Mouse (Mus musculus) monocyte, adult 5-6 weeks (primary cell): ENCODE measurements around the gene Gpr82. TPM values are rescaled to one million over a fixed set of nuclear protein-coding genes. Genes with fewer than 3 reads are reported as not detected.

Source experiments
- ATAC-seq: fragments of 153-309, 156-312 bp; replicated peaks from 2 replicates; pipeline ENCODE4 v1.8.0; 2017; ENCODE audit warnings: mild to moderate bottlenecking; ENCODE audit not compliant: low TSS enrichment, insufficient number of reproducible peaks, severe bottlenecking, poor library complexity, low FRiP score
- total RNA-seq: library from RNA; stranded (forward); fragments of 200-1000, 200-491, 200-594 nt; gene quantifications from 3 replicates; pipeline ENCODE4 v1.2.3, GENCODE M21; 2017

The Gpr82 gene
- total RNA-seq, 1 experiment from 2014 or later, result 0.76 TPM

DNA sequence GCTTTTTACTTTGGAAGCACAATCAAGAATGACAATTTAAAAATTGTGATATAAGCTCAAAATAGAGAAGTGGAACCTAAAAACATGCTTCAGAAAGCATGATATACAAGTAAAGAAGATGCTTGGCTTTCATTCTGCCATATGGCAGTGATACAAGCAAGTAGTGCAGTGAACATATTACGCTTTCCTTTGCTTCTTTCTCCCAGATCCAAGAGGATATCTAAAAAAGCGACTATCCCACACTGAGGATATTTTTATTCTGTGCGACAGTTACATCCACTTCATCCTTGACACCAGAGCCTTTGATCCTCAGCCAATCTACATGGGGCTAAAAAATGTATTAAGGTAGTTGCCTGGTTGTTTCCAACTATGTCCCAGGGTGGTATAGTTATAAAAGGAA, 20.6 kb downstream of the Gpr82 start:
- ATAC-seq, result no peak

DNA sequence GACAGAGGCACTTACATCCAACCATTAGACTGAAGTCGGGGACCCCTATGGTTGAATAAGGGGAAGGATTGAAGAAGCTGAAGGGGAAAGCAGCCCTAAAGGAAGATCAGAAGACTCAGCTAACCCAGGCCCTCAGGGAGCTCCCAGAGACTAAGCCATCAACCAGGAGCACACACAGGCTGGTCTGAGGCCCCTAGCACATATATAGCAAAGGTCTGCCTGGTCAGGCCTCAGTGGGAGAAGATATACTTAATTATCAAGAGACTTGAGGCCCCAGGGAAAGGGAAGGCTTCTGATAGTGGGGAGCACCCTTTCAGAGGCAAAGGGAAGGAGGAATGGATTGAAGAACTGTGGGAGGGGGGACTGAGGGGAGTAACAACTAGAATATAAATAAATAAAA, 25.4 kb downstream of the Gpr82 start:
- no peak for ATAC-seq

DNA sequence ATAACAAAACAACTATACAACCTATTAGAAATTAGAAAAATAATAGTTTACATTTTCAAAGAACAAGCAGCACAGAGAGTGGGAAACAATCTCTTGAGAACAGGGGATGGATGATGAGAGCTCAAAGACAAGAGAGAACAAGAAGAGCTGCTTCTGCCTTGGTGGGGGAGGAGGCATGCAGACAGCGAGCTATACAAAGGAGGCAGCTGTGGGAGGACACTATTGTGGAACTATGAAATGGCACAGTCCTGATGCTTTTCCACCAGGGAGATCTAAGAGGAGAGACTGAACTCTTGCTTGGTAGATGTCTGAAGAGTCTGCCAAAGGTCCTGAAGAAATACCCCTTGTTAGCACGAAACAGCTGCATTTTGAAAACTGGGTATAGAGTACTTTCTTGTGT, 27.2 kb downstream of the Gpr82 start:
- ATAC-seq, result no peak

DNA sequence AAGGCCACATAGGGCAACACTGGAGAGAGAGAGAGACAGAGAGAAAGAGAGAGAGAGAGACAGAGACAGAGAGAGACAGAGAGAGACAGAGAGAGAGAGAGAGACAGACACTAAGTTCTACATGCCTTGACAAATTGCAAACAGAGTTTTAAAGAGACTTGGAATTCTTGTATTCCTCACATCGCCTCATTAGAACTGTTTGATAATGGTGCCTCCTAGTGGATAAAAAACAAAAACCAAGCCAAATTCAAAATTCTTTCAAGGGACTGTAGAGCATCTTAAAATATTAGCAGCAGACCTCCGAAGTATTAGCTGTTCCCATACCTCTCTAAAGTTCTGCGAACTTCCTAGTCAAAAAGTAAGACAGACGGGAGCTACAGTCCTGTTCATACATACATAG, 30.7 kb downstream of the Gpr82 start:
- no peak for ATAC-seq

DNA sequence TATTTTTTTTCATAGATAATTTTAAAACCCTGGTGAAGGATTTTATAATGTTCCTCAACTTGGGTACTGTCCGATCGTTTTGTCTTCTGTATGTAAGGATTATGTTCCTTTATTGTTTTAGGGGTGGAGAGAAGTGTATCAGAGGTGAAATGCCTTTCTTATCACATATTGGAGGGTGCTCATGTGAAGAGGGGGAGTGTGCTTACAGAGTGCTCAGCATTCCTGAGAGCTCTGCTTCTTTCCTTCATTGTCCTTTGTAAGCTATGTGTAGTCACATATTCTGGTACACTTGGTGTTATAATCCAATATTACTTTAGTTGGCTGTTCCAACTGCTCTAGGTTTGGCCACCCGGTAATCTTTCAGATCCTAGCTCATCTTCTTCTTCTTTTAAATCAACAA, 39.5 kb downstream of the Gpr82 start:
- no peak for ATAC-seq

DNA sequence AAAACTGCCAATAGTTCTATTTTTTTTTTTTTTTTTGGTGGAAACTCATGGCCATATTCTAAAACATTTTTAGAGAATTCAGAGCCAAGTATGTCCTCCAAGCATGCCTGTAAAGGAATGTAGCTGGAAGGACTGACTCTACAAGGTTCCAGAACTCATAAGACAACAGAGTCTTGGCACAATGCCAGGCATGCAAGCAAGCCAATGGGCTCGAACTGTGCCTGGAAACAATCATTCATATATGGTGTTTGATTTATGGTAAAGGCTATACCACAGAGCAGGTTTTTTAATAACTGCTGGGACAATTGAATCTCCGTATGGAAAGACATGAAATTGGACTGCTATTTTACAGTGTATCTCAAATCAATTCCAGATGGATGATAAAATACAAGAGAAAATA, 43.9 kb downstream of the Gpr82 start:
- no peak for ATAC-seq

DNA sequence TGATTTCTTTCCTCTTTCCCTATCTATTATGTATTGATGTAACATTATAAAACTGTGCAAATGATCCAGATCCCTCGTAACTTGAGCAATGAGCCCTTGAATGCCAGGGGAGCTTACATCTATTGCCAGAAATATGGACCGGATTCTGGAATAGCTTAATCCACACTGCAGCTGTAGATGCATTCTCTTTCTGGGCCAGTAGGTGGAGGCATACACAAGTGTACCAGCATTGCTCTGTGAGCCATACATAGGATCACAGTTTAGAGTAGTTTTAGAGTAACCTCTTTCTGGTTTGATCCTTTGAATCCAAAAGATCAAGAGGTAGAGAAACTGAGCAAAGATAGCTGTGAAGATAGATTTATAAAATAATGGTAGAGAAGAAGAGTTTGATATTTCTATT, 49.0 kb downstream of the Gpr82 start:
- 0 out of 2 replicates have a peak, but pooled peaks have one; percentile 53 for ATAC-seq

Other genes with a start within 250 kb of the Gpr82 start
- 0.67 to 1.6 TPM (median 0.75 TPM) in 3 replicates for gene Nyx, start 195.3 kb upstream of the Gpr82 start, total RNA-seq
- 1.2 to 6.0 TPM (median 3.8 TPM) in 3 replicates for gene Gpr34, start 29.3 kb upstream of the Gpr82 start, total RNA-seq
- gene Cask, start 190.0 kb downstream of the Gpr82 start, total RNA-seq, result 24.5 to 34.4 TPM (median 28.4 TPM) in 3 replicates